Mouse (Mus musculus): ENCODE data around the gene Rbm26. TPM values are rescaled to one million over a fixed set of nuclear protein-coding genes. Genes with fewer than 3 reads are reported as not detected.

Rbm26 gene
- polyA plus RNA-seq, 1 experiment from 2014 or later: 29.6 TPM

DNA sequence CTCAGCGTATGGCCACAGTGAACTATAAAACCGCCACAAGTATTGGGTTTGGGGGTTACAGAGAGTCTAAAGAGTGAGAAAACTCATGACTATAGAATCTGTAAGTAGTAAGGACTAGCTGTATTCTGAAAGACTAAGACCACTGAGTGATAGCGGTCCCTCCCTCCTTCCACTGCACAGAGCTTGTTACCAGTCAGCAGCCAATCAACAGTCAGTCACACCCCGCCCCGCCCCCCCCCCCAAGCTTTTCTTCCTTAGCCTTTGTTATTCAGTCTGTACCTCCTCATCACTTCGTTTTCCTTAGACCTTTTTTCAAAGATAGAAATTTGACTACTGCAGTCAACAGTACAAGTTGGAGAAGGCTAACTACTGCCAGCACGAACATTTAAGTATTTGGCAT is 1.9 kb upstream of the Rbm26 start:
- Histone ChIP-seq H3K4me2 (ENCODE audit: low read length) (no peak overlapping the region), H3K27ac (ENCODE audit: low read depth, low read length) (no peak overlapping the region), H3K4me3 (ENCODE audit: low read depth, low read length) (no peak overlapping the region), H3K27me3 (replicated peaks; ENCODE audit: control insufficient read depth, insufficient read depth, low read length) (no peaks in the 10 kb centered on the region), H3K4me1 (ENCODE audit: control insufficient read depth, insufficient read depth, low read length) (peaks cover 16% of the 10 kb centered on the region), H3K9ac (ENCODE audit: low read length) (no peak overlapping the region), H3K36me3 (ENCODE audit: control insufficient read depth, insufficient read depth, low read length) (no peaks in the 10 kb centered on the region), H3K9me3 (replicated peaks; ENCODE audit: control insufficient read depth, low read length) (no peaks in the 10 kb centered on the region)
- WGBS: 62% methylated on average over 7 of the region's 7 CpGs
- no peak for ATAC-seq
- DNase-seq (ENCODE audit: low spot score): no peak

DNA sequence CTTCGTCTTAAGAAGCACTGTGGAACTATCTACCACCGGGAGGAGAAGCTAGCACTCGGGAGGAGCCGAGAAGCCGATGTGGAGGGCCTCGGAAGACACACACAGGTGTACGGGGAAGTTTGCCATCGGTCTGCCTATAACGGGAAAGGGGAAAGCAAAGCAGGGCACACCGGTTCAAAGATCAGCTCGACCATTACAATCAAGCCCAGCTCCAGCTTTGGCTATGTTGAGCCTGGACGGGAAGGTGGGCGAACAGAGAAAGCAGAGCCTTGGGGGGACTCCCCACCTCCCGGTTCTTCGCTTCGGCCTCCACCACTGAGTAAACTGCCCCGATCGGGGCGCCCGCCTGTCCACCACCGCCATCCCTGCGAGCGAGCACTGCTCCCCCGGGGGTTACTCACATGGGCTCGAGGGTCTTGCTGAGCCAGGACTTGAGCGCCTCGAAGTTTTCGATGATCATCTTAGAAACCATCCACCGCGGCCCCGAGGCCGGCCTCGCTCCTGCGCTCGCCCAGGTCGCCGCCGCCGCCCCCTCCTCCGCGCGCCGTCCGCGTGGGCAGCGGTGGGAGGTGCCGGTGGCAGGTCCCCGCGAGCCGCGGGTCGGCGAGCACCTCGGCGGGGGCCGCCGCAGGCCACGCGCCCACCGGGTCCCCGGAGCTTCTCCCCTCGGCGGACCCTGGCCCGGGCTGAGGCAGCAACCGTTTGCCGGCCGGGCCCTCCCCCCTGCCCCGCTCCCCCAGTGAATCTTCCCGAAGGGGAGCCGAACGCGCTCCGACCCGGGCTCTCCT is 552 bp downstream of the Rbm26 start:
- under 1% methylated on average over 73 of the region's 74 CpGs for WGBS
- Histone ChIP-seq H3K36me3 (ENCODE audit: control insufficient read depth, insufficient read depth, low read length) (no peaks in the 10 kb centered on the region), H3K4me3 (ENCODE audit: low read depth, low read length) (peak overlapping the region; percentile 96), H3K27me3 (replicated peaks; ENCODE audit: control insufficient read depth, insufficient read depth, low read length) (no peaks in the 10 kb centered on the region), H3K4me2 (ENCODE audit: low read length) (peak overlapping the region; percentile 79), H3K9ac (ENCODE audit: low read length) (peak overlapping the region; percentile 97), H3K4me1 (ENCODE audit: control insufficient read depth, insufficient read depth, low read length) (peaks cover 20% of the 10 kb centered on the region), H3K27ac (ENCODE audit: low read depth, low read length) (peak overlapping the region; percentile 94), H3K9me3 (replicated peaks; ENCODE audit: control insufficient read depth, low read length) (no peaks in the 10 kb centered on the region)
- ATAC-seq (peak; percentile 86), DNase-seq (ENCODE audit: low spot score) (peak; percentile 31)

DNA sequence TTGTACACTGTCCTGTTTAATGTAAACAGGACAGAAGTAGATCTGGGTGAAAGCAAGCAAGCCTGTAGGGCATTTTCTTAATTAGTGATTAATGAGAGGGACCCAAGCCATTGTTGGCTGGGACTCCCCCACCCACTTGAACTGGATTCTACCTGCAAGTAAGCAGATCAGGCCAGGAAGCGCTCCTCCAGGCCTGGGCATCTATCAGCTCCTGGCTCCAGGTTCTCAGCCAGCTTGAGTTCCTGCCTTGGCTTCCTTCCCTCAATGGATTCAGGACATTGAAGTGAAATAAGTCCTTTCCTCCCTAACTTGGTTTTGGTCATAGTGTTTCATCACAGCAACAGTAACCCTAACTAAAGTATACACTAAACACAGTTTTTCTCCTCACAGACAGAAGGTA is 9.9 kb downstream of the Rbm26 start:
- DNase-seq (ENCODE audit: low spot score): no peak
- H3K27me3 ChIP-seq (replicated peaks; ENCODE audit: control insufficient read depth, insufficient read depth, low read length): no peaks in the 10 kb centered on the region
- WGBS: 95% methylated on average over 1 of the region's 1 CpGs

DNA sequence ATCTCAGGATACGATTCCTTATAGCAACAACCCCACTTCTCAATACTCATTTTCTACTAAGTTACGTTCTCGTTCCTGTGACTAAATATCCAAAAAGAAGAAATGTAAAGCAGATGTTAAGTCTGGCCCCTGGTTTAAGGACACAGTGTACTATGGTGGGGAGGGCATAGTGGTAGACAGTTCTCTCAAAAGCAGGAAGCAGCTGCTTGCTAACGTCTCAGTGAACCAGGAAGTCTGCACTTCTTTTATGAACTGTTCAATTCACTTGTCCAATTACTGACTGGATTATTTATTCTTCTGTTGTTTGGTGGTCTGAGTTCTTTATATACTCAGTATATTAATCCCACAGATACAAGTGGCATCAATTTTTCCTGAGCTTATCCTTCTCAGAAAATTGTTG is 12.3 kb downstream of the Rbm26 start:
- Histone ChIP-seq H3K9me3 (replicated peaks; ENCODE audit: control insufficient read depth, low read length) (no peaks in the 10 kb centered on the region), H3K4me2 (ENCODE audit: low read length) (no peak overlapping the region), H3K27me3 (replicated peaks; ENCODE audit: control insufficient read depth, insufficient read depth, low read length) (no peaks in the 10 kb centered on the region), H3K9ac (ENCODE audit: low read length) (no peak overlapping the region), H3K36me3 (ENCODE audit: control insufficient read depth, insufficient read depth, low read length) (no peaks in the 10 kb centered on the region), H3K4me3 (ENCODE audit: low read depth, low read length) (no peak overlapping the region), H3K27ac (ENCODE audit: low read depth, low read length) (no peak overlapping the region), H3K4me1 (ENCODE audit: control insufficient read depth, insufficient read depth, low read length) (no peaks in the 10 kb centered on the region)
- 61% methylated on average over 4 of the region's 4 CpGs for whole genome bisulfite sequencing
- DNase-seq (ENCODE audit: low spot score) (no peak), ATAC-seq (no peak)

More for the DNA sequence above, 9.9 kb downstream of the Rbm26 start:
- H3K9me3 ChIP-seq (replicated peaks; ENCODE audit: control insufficient read depth, low read length): no peaks in the 10 kb centered on the region
- H3K4me3 ChIP-seq (ENCODE audit: low read depth, low read length): no peak overlapping the region
- no peak overlapping the region for H3K9ac ChIP-seq (ENCODE audit: low read length)
- no peak overlapping the region for H3K27ac ChIP-seq (ENCODE audit: low read depth, low read length)
- no peak overlapping the region for H3K4me2 ChIP-seq (ENCODE audit: low read length)
- ATAC-seq: no peak
- H3K4me1 ChIP-seq (ENCODE audit: control insufficient read depth, insufficient read depth, low read length): no peaks in the 10 kb centered on the region; the same call in 1 of the 2 replicates
- no peaks in the 10 kb centered on the region for H3K36me3 ChIP-seq (ENCODE audit: control insufficient read depth, insufficient read depth, low read length)

DNA sequence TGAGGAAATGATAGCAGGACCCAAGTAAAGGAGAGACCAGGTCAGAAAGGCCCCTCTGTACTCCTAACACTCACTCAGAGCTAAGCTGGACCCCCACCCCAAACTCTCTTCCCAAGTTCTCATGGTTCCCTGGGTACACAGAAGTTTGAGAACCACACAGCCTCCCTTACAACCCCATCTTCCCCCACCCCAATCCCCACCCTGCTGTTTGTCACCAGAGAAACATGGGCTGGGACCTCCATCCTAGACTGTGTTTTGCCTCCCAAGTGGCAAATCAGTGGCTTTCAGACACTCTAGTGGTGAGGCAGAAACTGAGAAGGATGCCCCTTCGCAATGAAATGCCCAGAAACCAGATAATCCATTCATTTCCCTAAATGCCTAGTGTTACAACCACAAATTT is 15.8 kb downstream of the Rbm26 start:
- H3K4me2 ChIP-seq (ENCODE audit: low read length): no peak overlapping the region
- WGBS: 65% methylated on average over 1 of the region's 1 CpGs
- no peaks in the 10 kb centered on the region for H3K9me3 ChIP-seq (replicated peaks; ENCODE audit: control insufficient read depth, low read length)
- ATAC-seq (no peak), DNase-seq (ENCODE audit: low spot score) (no peak)
- no peak overlapping the region for H3K9ac ChIP-seq (ENCODE audit: low read length)
- H3K4me3 ChIP-seq (ENCODE audit: low read depth, low read length): no peak overlapping the region
- H3K4me1 ChIP-seq (ENCODE audit: control insufficient read depth, insufficient read depth, low read length): no peaks in the 10 kb centered on the region
- no peaks in the 10 kb centered on the region for H3K27me3 ChIP-seq (replicated peaks; ENCODE audit: control insufficient read depth, insufficient read depth, low read length)
- H3K27ac ChIP-seq (ENCODE audit: low read depth, low read length): no peak overlapping the region
- H3K36me3 ChIP-seq (ENCODE audit: control insufficient read depth, insufficient read depth, low read length): peaks cover 16% of the 10 kb centered on the region; the same call in 1 of the 2 replicates

DNA sequence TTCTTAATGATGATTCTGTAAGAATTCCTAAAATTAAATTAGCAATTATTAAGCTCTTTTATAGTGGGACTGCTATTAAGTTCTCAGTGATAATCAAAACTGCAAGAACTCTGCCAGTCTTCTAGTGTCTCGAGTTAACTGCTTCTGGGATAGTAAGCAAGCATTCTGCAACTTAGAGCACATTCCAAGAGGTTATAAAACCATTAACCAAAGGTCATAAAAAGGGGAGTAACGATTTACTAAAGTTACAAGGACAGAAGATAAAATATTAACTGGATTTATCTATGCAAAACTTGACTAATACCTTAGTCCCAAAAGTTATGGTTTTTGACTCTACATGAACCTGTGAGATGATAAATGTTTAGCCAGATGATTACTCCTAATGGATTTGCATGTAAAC is 18.6 kb downstream of the Rbm26 start:
- Histone ChIP-seq H3K9me3 (replicated peaks; ENCODE audit: control insufficient read depth, low read length) (no peaks in the 10 kb centered on the region), H3K4me3 (ENCODE audit: low read depth, low read length) (no peak overlapping the region), H3K27me3 (replicated peaks; ENCODE audit: control insufficient read depth, insufficient read depth, low read length) (no peaks in the 10 kb centered on the region), H3K36me3 (ENCODE audit: control insufficient read depth, insufficient read depth, low read length) (peaks cover 18% of the 10 kb centered on the region; the same call in 1 of the 2 replicates), H3K27ac (ENCODE audit: low read depth, low read length) (no peak overlapping the region), H3K4me1 (ENCODE audit: control insufficient read depth, insufficient read depth, low read length) (no peaks in the 10 kb centered on the region), H3K9ac (ENCODE audit: low read length) (no peak overlapping the region), H3K4me2 (ENCODE audit: low read length) (no peak overlapping the region)
- DNase-seq (ENCODE audit: low spot score): no peak
- ATAC-seq: no peak
- WGBS: 93% methylated on average over 2 of the region's 2 CpGs

DNA sequence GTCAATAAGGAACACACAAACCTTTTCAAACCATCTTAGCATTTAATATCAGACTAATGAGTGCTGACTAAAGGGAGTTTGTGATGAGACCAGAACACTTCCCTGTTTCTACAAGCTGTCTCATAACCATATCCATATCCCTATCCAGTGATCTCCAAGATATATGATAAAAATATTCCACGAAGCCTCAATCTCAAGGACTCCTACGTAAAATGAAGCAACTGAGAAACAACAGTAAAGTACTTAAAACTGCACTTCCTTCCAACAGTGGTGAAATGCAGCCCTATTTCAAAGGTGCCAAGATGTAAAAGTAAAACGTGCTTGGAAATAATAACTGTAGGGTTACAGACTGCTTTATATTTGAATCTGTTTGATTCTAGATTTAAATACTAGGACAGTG is 43.1 kb downstream of the Rbm26 start:
- ATAC-seq (no peak), DNase-seq (ENCODE audit: low spot score) (no peak)
- Histone ChIP-seq H3K9ac (ENCODE audit: low read length) (no peak overlapping the region), H3K27ac (ENCODE audit: low read depth, low read length) (no peak overlapping the region), H3K9me3 (replicated peaks; ENCODE audit: control insufficient read depth, low read length) (no peaks in the 10 kb centered on the region), H3K36me3 (ENCODE audit: control insufficient read depth, insufficient read depth, low read length) (peaks cover 29% of the 10 kb centered on the region), H3K4me3 (ENCODE audit: low read depth, low read length) (no peak overlapping the region), H3K4me1 (ENCODE audit: control insufficient read depth, insufficient read depth, low read length) (no peaks in the 10 kb centered on the region), H3K27me3 (replicated peaks; ENCODE audit: control insufficient read depth, insufficient read depth, low read length) (no peaks in the 10 kb centered on the region), H3K4me2 (ENCODE audit: low read length) (no peak overlapping the region)
- WGBS: 95% methylated on average over 3 of the region's 3 CpGs

DNA sequence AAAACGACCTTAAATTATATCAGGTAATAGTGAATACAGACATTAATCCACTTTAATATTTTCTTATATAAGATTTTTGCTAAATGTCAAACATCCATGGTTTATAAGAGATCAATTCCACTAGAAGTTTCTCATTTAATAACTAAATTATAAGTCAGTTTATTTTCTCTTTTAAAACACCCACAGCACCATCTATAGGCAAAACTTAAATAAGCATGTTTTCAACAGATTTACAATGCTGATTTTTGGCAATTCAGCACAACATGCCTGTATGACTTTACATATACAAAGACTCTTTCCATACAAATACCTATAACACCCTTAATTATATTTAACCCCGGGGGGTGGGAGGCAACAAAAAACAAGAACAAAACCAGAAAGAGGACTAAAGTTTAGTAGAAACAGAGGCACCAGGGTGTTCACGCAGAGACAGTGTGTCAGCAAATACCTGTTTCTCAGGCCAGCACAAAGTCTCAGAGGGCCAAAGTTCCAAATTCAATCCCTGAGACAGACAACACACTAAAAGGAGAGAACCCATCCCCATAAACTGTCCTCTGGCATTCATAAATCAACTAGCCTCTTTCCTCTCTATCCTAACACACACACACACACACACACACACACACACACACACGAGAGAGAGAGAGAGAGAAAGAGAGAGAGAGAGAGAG is 49.3 kb downstream of the Rbm26 start:
- WGBS: 85% methylated on average over 4 of the region's 4 CpGs
- H3K9ac ChIP-seq (ENCODE audit: low read length): no peak overlapping the region
- no peaks in the 10 kb centered on the region for H3K27me3 ChIP-seq (replicated peaks; ENCODE audit: control insufficient read depth, insufficient read depth, low read length)
- H3K9me3 ChIP-seq (replicated peaks; ENCODE audit: control insufficient read depth, low read length): no peaks in the 10 kb centered on the region
- ATAC-seq: no peak
- peaks cover 52% of the 10 kb centered on the region for H3K36me3 ChIP-seq (ENCODE audit: control insufficient read depth, insufficient read depth, low read length)
- H3K4me2 ChIP-seq (ENCODE audit: low read length): no peak overlapping the region
- H3K27ac ChIP-seq (ENCODE audit: low read depth, low read length): no peak overlapping the region
- no peak overlapping the region for H3K4me3 ChIP-seq (ENCODE audit: low read depth, low read length)
- H3K4me1 ChIP-seq (ENCODE audit: control insufficient read depth, insufficient read depth, low read length): no peaks in the 10 kb centered on the region
- DNase-seq (ENCODE audit: low spot score): peak; percentile 24

DNA sequence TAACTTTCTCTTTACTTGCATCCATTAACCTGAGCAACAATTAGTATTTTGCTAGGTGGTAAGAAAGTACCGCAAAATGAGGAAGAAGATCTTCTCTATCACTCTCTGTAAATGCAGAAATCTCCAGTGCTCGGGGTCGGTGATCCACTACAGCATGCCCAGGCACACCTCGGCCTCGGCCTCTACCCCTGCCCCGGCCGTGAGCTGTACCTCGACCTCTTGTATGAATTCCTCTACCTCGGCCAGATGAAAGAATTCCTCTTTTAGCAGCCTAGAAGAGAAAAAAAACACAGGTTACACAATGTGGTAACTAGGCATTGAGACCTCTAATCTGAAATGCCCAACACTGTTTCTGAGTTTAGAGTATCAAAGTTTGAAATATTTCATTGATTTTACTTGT is 52.6 kb downstream of the Rbm26 start:
- H3K4me1 ChIP-seq (ENCODE audit: control insufficient read depth, insufficient read depth, low read length): no peaks in the 10 kb centered on the region
- H3K4me3 ChIP-seq (ENCODE audit: low read depth, low read length): no peak overlapping the region
- 95% methylated on average over 9 of the region's 9 CpGs for WGBS

More for the DNA sequence above, 52.6 kb downstream of the Rbm26 start:
- Histone ChIP-seq H3K27me3 (replicated peaks; ENCODE audit: control insufficient read depth, insufficient read depth, low read length) (no peaks in the 10 kb centered on the region), H3K27ac (ENCODE audit: low read depth, low read length) (no peak overlapping the region), H3K9me3 (replicated peaks; ENCODE audit: control insufficient read depth, low read length) (no peaks in the 10 kb centered on the region), H3K9ac (ENCODE audit: low read length) (no peak overlapping the region), H3K4me2 (ENCODE audit: low read length) (no peak overlapping the region), H3K36me3 (ENCODE audit: control insufficient read depth, insufficient read depth, low read length) (peaks cover 50% of the 10 kb centered on the region)
- DNase-seq (ENCODE audit: low spot score): no peak
- ATAC-seq: no peak

Measured in forebrain, embryonic 14.5 days (tissue).